In genomic region chr15:68387349-68388065, GRCm38 (mm10) we compare ENCODE assay signal across 26 mouse cellular contexts.
DNase-seq lines count a peak whose midpoint lies in the region; ATAC-seq and TF ChIP-seq lines count a peak whose summit lies in the region.
"Had no signal": no experiment of that assay in that cellular context is flagged by ENCODE, and none has a peak within 500 bp of the region (broad histone marks: within the 10 kb centered on the region; RNA-seq: fewer than 3 reads in every experiment).

No protein-coding gene starts in this region.

- H3K4me2 ChIP-seq in kidney, embryonic 14.5 days (replicated peaks; ENCODE audit: low read depth, low read length): no peak overlapping the region
- H3K4me2 ChIP-seq in kidney, embryonic 15.5 days: no peak overlapping the region
- H3K4me2 ChIP-seq in midbrain, embryonic 13.5 days (replicated peaks): no peak overlapping the region
- H3K4me2 ChIP-seq: forebrain, embryonic 13.5 days; heart, embryonic 13.5 days; hindbrain, embryonic 14.5 days had no signal

- H3K9me3 ChIP-seq in kidney, embryonic 14.5 days (ENCODE audit: control insufficient read depth, low read length): no peaks in the 10 kb centered on the region
- H3K9me3 ChIP-seq in kidney, embryonic 15.5 days (replicated peaks): no peaks in the 10 kb centered on the region
- H3K9me3 ChIP-seq in midbrain, embryonic 13.5 days: no peaks in the 10 kb centered on the region
- H3K9me3 ChIP-seq: forebrain, embryonic 10.5 days; forebrain, embryonic 13.5 days; heart, embryonic 13.5 days had no signal

- TF ChIP-seq POLR2A in kidney, adult 2 months (IDR thresholded peaks at IDR 0.05; ENCODE audit: low read depth, low read length): no peak

- H3K36me3 ChIP-seq in kidney, embryonic 14.5 days (ENCODE audit: control insufficient read depth, insufficient read depth, low read length): no peaks in the 10 kb centered on the region
- no peaks in the 10 kb centered on the region for H3K36me3 ChIP-seq in kidney, adult 2 months (ENCODE audit: control insufficient read depth, insufficient read depth, low read length)
- no peaks in the 10 kb centered on the region for H3K36me3 ChIP-seq in kidney, embryonic 15.5 days
- no peaks in the 10 kb centered on the region for H3K36me3 ChIP-seq in midbrain, embryonic 13.5 days
- H3K36me3 ChIP-seq: forebrain, embryonic 10.5 days; heart, embryonic 13.5 days had no signal

- H3K9ac ChIP-seq in kidney, embryonic 14.5 days (ENCODE audit: low read depth, low read length): no peak overlapping the region
- H3K9ac ChIP-seq in kidney, embryonic 15.5 days: no peak overlapping the region
- H3K9ac ChIP-seq in midbrain, embryonic 13.5 days (replicated peaks): no peak overlapping the region
- H3K9ac ChIP-seq: forebrain, embryonic 13.5 days; heart, embryonic 13.5 days; hindbrain, embryonic 14.5 days had no signal

- H3K27me3 ChIP-seq in kidney, embryonic 14.5 days (ENCODE audit: control insufficient read depth, insufficient read depth, low read length): no peaks in the 10 kb centered on the region
- no peaks in the 10 kb centered on the region for H3K27me3 ChIP-seq in kidney, adult 2 months (replicated peaks; ENCODE audit: control insufficient read depth, insufficient read depth, low read length)
- H3K27me3 ChIP-seq in kidney, embryonic 15.5 days: no peaks in the 10 kb centered on the region
- H3K27me3 ChIP-seq in midbrain, embryonic 13.5 days: no peaks in the 10 kb centered on the region; the same call in 1 of the 2 replicates
- H3K27me3 ChIP-seq: forebrain, embryonic 13.5 days; heart, embryonic 13.5 days had no signal

- H3K4me3 ChIP-seq in kidney, embryonic 14.5 days (ENCODE audit: low read length): no peak overlapping the region
- no peak overlapping the region for H3K4me3 ChIP-seq in kidney, adult 2 months (ENCODE audit: insufficient read depth, low read depth, low read length)
- no peak overlapping the region for H3K4me3 ChIP-seq in kidney, embryonic 15.5 days (replicated peaks)
- H3K4me3 ChIP-seq in midbrain, embryonic 13.5 days (replicated peaks): no peak overlapping the region
- H3K4me3 ChIP-seq: forebrain, embryonic 10.5 days; forebrain, embryonic 13.5 days; gastrocnemius, adult 2 months; heart, embryonic 13.5 days had no signal

- ATAC-seq in kidney, embryonic 14.5 days (ENCODE audit: low FRiP score, low TSS enrichment): no peak
- 0 out of 2 replicates have a peak, but pooled peaks have one; percentile 12 for ATAC-seq in kidney, embryonic 15.5 days (replicated peaks; ENCODE audit: low FRiP score)
- no peak for ATAC-seq in midbrain, embryonic 13.5 days
- ATAC-seq: activated CD4-positive, CD25-positive, alpha-beta regulatory T cell, adult 4 months; CD4-positive, CD25-positive, alpha-beta regulatory T cell, adult 4 months; forebrain, embryonic 13.5 days; forebrain, embryonic 16.5 days; hindbrain, postnatal 0 days had no signal

- TF ChIP-seq CTCF in kidney, adult 2 months (conservative IDR thresholded peaks at IDR 0.05; ENCODE audit: insufficient read depth, insufficient read length, low read depth, low read length): no peak

- peak; percentile 14 for DNase-seq in kidney, adult 18-20 months
- peak; percentile 63 for DNase-seq in kidney, adult 2 months
- peak; percentile 19 for DNase-seq in kidney, postnatal 14 days
- no peak for DNase-seq in embryo, embryonic 10.5 days (ENCODE audit: low spot score)
- no peak for DNase-seq in urinary bladder, postnatal 10 days (ENCODE audit: low spot score)
- DNase-seq: adrenal gland, postnatal 25 days; cerebellum, adult 11-12 months; cerebellum, adult 8-10 months; cerebellum, postnatal 10 days; cerebellum, postnatal 36 days; gastrocnemius, adult 2 months; gastrocnemius, postnatal 14 days; heart, adult 18-20 months; heart, postnatal 14 days; heart, postnatal 4 days had no signal

- WGBS in kidney, embryonic 14.5 days: 44% methylated on average over 4 of the region's 4 CpGs
- 46% methylated on average over 4 of the region's 4 CpGs for WGBS in kidney, adult 2 months
- 37% methylated on average over 4 of the region's 4 CpGs for WGBS in kidney, embryonic 15.5 days
- WGBS in midbrain, embryonic 13.5 days: 89% methylated on average over 4 of the region's 4 CpGs

- H3K4me1 ChIP-seq in kidney, embryonic 14.5 days (ENCODE audit: control insufficient read depth, insufficient read depth, low read length): no peaks in the 10 kb centered on the region
- H3K4me1 ChIP-seq in kidney, adult 2 months (ENCODE audit: control insufficient read depth, insufficient read depth, low read length): peaks cover 3% of the 10 kb centered on the region; the same call in 1 of the 2 replicates
- no peaks in the 10 kb centered on the region for H3K4me1 ChIP-seq in kidney, embryonic 15.5 days
- peaks cover 5% of the 10 kb centered on the region; the same call in 1 of the 2 replicates for H3K4me1 ChIP-seq in midbrain, embryonic 13.5 days (replicated peaks)
- H3K4me1 ChIP-seq: forebrain, embryonic 10.5 days; forebrain, embryonic 13.5 days; heart, embryonic 13.5 days had no signal

- no peak overlapping the region for H3K27ac ChIP-seq in kidney, embryonic 14.5 days (ENCODE audit: low read depth, low read length)
- H3K27ac ChIP-seq in kidney, adult 2 months (ENCODE audit: insufficient read depth, low read depth, low read length): peak overlapping the region; percentile 92
- H3K27ac ChIP-seq in kidney, embryonic 15.5 days: no peak overlapping the region
- no peak overlapping the region for H3K27ac ChIP-seq in midbrain, embryonic 13.5 days
- H3K27ac ChIP-seq: forebrain, embryonic 10.5 days; forebrain, embryonic 13.5 days; gastrocnemius, adult 2 months; heart, embryonic 13.5 days; hindbrain, embryonic 14.5 days; hindbrain, postnatal 0 days had no signal

Comparison
In these comparisons a context has a peak if more than half of its experiments do, and no peak if none do; other contexts are left out.
1. DNase-seq: peak in kidney, adult 18-20 months (single experiment), kidney, adult 2 months (single experiment) and kidney, postnatal 14 days (single experiment); none in embryo, embryonic 10.5 days (single experiment) and urinary bladder, postnatal 10 days (single experiment).